Mouse (Mus musculus): ENCODE data around the gene Met. TPM values are rescaled to one million over a fixed set of nuclear protein-coding genes. Genes with fewer than 3 reads are reported as not detected.

The Met gene
- total RNA-seq, 1 experiment from 2014 or later, result 6.7 TPM

DNA sequence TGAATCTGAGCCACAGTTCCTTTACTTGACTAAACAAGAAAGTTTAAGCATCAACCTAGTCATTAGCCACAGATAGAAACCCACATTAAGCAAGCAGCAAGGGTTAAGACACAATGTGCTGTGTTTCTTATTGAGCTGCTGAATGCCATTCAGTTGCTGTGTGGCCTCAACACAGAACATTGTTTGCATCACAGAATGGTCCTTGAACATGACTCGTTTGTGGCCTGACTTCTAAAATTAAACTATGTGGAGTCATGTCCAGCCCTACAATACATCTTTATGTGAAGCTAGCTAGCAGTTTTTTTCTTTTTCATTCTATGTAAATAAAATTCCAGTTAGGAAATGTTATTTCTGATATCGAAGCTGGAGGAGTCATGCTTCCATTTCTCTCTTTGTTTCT, 27.2 kb downstream of the Met start:
- ATAC-seq (replicated peaks; ENCODE audit: low read depth, poor library complexity, severe bottlenecking), result no peak

- no peak for ATAC-seq (replicated peaks; ENCODE audit: low read depth, poor library complexity, severe bottlenecking)
Measured at GRCm38 (mm10) chr6:17491502-17491901, 27.9 kb downstream of the Met start.

DNA sequence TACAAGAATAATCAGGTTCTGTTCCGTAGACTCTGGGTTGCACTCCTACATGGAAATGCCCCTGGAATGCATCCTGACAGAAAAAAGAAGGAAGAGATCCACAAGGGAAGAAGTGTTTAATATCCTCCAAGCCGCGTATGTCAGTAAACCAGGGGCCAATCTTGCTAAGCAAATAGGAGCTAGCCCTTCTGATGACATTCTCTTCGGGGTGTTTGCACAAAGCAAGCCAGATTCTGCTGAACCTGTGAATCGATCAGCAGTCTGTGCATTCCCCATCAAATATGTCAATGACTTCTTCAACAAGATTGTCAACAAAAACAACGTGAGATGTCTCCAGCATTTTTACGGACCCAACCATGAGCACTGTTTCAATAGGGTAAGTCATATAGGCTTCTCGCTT, 28.5 kb downstream of the Met start:
- ATAC-seq (replicated peaks; ENCODE audit: low read depth, poor library complexity, severe bottlenecking), result no peak

DNA sequence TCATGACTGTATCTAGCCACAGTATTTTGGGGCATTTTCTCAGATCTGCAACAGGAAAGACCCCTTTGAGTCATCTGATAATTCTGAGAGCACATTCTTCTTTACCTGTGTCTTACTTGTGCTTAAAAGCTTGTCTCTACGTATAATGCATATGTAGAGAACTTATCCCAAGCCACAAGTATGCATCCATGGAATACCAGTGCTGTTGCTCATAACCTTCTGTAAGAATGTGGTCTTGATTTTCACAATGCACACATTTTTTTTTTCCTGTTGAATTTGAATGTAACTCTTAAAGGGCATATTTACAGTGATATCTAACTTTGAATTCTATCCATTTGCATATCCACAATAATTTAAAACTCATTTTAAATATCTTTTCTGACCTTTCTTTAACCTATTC, 31.8 kb downstream of the Met start:
- ATAC-seq (replicated peaks; ENCODE audit: low read depth, poor library complexity, severe bottlenecking), result no peak

DNA sequence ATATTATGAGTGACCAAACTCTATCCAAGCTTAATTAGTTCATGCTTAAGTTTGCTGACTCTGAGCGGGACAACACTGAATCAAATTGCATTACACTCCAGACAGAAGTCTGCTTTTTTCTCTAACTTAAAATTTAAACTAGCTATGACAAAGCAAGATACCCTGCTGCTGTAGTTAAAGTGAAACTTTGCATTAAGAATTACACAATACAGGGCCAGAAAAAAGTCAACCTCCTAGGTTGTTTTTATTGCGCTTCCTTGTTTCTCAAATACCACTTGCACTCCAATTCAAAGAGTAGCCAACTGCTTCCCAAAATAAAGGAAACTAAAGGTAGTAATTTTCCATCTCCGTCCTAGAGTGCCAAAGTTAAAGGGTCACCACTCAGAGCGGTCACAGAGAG, 33.8 kb downstream of the Met start:
- no peak for ATAC-seq (replicated peaks; ENCODE audit: low read depth, poor library complexity, severe bottlenecking)

DNA sequence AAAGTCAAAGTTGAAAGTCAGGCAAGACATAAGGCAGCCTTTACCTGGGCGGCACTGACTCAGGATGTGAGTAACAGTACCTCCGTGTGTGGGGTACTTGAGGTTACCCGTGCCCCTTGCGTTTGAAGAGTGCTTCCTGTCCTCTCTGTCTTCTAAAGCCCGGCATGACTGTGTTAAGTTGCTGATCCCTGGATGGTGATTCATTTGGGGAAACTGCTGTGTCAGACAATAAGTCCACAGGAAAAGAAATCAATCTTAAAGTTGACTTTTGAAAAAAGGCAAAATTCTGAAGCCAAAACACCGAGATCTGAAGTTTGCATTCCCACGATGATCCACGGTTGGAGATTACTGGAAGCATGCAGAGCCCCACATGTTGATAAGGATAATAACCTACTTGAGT, 35.2 kb downstream of the Met start:
- ATAC-seq (replicated peaks; ENCODE audit: low read depth, poor library complexity, severe bottlenecking), result no peak

DNA sequence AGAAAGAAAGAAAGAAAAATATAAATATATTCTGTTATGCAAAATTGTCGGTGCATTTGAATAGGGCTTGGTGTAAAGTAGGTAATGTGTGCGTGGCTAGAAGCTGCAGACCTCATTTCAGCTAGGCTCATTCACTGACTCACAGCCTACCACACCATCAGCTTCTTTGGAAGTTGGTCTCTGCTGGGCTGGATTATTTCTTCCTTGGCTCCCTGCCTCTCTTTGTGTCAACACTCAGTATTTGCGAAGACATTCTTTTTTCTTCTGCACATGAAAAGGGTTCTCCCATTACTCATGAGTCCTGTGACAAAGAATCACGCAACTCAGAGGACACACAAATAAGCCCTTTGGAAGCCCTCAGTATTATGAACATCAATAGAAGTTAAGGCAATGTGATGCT, 37.8 kb downstream of the Met start:
- no peak for ATAC-seq (replicated peaks; ENCODE audit: low read depth, poor library complexity, severe bottlenecking)

GRCm38 (mm10) chr6:17502311-17502710, 38.7 kb downstream of the Met start:
- ATAC-seq (replicated peaks; ENCODE audit: low read depth, poor library complexity, severe bottlenecking), result no peak

GRCm38 (mm10) chr6:17503724-17504123, 40.1 kb downstream of the Met start:
- no peak for ATAC-seq (replicated peaks; ENCODE audit: low read depth, poor library complexity, severe bottlenecking)

- no peak for ATAC-seq (replicated peaks; ENCODE audit: low read depth, poor library complexity, severe bottlenecking)
Measured at GRCm38 (mm10) chr6:17505530-17505929, 41.9 kb downstream of the Met start.

DNA sequence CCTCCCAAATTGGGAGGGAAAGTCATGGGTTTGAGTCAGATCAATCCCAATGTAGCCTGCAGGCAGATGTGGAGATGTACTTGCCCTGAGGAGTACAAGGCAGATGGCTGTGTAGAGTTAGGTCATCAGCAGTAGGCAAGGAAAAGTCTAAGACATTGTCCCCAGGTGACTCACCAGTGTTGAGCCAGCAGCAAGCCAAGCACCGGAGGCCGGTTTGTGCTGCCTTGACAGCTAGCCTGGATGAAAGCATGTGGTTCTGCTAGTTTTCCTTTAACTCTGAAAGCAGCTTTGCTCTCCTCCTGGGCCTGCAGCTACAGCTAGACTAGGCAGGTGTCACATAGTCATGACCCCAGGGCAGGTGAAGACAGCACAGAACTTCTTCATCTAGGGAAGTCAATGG, 43.2 kb downstream of the Met start:
- ATAC-seq (replicated peaks; ENCODE audit: low read depth, poor library complexity, severe bottlenecking), result no peak

DNA sequence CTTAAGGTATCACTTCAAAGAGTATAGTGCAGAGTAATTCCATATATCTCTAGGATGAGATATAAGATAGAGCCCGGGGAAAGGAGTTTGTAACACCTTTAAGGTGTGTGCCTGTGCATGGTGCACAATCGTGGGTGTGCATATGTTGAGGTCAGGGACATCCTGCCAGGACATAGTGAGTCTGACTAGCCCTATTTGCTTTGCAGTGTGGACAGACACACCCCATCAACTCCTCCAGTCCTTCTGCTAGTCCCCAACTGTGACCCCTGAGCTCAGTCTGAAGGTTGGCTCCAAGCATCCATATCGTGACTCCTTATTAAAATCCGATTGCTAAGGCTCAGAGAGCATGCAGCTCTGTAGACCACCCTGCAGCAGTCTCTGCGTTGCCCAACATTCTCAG, 44.6 kb downstream of the Met start:
- ATAC-seq (replicated peaks; ENCODE audit: low read depth, poor library complexity, severe bottlenecking), result no peak

DNA sequence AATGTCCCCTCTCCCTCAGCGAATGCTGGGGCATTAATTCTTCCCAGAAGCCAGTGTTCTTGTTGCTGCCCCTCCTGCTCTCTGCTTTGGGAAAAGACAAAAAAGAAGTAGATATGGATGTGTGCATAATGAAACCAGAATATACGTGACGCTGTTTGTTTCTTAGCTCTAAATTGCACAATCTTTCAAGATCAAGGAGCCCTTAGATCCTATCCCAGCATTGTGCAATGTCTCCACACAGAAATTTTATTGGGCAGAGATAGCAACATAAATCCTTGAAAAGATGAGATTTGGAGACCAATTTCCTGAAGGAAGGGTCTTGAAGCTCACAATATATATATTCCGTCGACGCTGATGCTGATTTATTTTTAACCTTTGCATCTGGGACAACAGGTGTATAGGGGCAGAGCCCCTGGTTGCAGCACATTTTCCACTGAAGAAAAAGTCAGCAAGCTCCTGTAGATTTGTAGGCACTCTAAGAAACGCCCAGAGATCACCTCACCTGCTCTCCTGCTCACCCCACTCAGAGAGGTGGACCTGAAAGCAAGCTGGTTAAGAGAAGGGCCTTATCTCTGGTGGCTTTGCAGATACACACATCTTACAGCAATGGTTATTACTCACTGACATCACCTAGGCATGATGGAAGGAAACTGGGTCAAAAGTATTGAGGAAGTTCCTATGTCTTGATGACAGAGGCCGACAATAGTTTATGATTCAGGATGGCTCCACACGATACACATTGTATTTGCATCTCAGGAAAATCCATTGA, 45.2 kb downstream of the Met start:
- ATAC-seq (replicated peaks; ENCODE audit: low read depth, poor library complexity, severe bottlenecking), result no peak

- ATAC-seq (replicated peaks; ENCODE audit: low read depth, poor library complexity, severe bottlenecking), result no peak
Measured at GRCm38 (mm10) chr6:17513381-17513780, 49.8 kb downstream of the Met start.

- ATAC-seq (replicated peaks; ENCODE audit: low read depth, poor library complexity, severe bottlenecking), result no peak
Measured at GRCm38 (mm10) chr6:17515775-17516460, 52.3 kb downstream of the Met start.

DNA sequence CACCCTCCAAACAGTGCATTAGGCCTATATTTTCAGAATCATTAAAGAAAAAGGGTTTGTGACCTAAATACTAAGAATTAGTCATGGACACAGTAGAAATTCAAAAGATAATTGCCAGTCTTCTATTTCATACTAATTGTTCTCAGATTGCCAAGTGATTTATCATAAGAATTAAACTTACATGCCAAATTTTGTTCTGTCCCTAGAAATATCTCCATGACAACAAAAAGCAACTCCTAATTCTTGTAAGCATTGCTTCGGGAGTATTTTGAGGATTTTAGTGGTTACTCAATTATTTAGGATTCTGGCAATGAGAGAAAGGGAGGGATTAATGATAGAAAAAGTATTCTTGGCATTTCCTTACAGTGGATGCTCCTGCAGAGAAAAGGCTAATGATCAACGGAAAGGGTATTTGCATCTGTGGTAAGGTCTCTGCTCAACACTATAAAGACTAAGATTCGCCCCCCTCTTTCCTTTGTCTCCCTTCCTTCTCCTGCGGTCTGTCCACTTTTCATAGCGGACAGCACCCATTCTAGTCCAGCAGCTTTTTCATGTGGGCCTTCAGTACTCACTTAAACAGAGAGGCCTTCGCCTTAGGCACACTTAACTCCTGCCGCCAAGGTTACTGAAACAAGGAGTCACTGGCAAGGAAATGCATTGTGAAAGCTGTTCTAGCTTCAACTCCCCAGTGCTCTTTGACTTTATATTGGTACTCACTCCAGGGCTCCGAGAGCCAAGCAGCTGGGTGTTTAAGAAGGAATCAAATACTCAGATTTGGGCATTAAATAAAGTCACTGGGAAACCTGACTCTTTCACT, 58.5 kb downstream of the Met start:
- no peak for ATAC-seq (replicated peaks; ENCODE audit: low read depth, poor library complexity, severe bottlenecking)

DNA sequence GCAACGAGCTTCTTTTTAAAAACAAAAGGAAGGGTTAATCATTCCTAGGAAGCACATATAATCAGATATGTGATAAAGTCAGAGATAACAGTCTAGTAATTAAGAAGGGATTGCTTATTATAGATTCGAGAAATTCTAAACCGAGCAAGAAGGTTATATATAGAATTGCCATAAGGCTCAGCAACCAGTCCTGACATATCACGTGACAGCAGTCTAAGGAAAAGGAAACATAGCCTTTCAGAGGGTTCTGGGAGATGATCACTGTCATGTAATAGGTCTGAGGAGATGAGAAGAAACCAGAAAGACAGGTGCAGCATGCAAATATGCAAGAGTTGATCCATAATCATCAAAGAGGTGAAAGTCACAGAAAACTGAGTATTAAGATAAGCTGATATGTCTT, 59.3 kb downstream of the Met start:
- no peak for ATAC-seq (replicated peaks; ENCODE audit: low read depth, poor library complexity, severe bottlenecking)

DNA sequence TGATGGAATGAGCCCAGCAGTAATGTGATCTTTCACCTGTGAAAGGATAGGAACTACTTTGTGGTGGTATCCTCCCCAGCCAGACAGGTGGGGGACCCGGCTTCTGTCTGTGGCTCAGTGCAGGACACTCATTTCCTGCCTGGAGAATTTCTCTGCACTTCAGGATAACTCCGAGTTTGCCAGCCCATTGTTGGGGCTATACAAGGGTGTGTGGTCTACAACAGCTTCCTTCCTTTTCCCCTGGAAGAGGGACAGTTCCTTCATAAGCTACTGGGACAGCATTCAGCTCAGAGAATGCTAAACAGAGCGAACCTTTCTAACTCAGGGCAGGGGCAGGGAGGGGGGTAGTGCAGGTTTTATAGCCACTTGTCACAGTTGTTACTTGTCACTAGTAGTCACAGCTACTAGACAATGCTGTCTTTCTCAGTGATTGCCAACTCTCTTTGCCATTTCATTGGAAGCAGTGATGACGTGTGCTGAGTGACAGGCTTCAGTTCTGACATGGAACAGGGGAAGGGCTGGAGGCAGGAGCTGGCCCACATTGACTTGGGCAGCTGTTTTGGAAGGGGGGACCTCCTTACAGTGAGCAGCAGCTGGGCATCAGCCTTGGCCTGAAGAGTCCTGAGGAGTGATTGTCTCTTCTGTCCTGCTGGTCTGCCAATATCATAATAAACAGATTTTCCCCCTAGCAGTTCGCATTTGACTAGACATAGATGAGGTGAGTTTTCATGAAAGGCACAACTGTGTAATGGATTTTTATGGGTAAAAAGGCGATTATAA, 66.1 kb downstream of the Met start:
- no peak for ATAC-seq (replicated peaks; ENCODE audit: low read depth, poor library complexity, severe bottlenecking)

GRCm38 (mm10) chr6:17541615-17542014, 78.0 kb downstream of the Met start:
- no peak for ATAC-seq (replicated peaks; ENCODE audit: low read depth, poor library complexity, severe bottlenecking)

DNA sequence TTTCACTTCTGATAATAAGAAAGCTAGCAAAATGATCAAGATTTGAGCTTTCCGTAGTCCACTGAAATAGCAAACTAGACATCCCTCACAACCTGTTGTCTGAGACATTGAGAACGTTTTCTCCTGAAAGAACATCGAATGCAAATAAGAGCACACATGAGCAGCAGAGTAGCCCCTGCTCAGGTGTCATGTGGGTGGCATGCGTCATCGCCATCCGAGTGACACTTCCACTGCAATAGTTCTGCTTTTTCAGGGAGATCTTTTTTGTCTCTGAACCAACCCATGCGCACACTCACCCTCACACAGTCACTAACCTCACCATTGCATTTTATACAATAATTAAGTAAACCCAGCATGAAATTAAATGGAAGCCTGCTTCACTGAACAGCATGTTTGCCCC, 78.8 kb downstream of the Met start:
- no peak for ATAC-seq (replicated peaks; ENCODE audit: low read depth, poor library complexity, severe bottlenecking)
